8 mouse cellular contexts compared by ENCODE assay signal in the genomic region with DNA sequence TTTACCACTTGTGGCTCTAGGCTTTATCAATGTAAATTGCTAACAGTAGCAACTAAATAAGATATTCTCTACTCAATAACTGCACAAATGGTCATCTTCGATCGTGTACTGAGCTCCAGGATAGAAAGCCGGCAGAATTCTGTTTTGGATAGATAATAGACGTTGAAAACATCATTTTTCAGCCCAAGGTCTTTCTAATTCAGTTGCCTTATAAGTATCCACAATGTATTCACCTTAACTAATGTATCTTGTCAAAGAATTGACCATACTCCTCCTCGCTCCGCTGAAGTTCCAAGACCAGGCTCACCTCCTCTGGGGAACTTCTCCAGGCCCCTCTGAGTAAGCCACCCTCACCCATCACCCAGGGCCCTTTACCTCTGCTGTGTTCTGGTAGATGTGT. TPM values are rescaled to one million over a fixed set of nuclear protein-coding genes. Genes with fewer than 3 reads are reported as not detected.
A peak's percentile ranks its signal among the peaks of the same experiment; 100 is the strongest.
DNase-seq lines count a peak whose midpoint lies in the region; ATAC-seq and TF ChIP-seq lines count a peak whose summit lies in the region.

No protein-coding gene starts in this region.

- peak overlapping the region; percentile 78 for H3K4me2 ChIP-seq in forebrain, embryonic 15.5 days (replicated peaks)
- peak overlapping the region; percentile 71 for H3K4me2 ChIP-seq in liver, embryonic 14.5 days (ENCODE audit: low read depth)

- intact Hi-C loops in heart, adult 2 months (cut with DNase I), result loop anchor here (5.0 kb wide), 1 partner anchor 88 kb away; the partner anchor contains the start of gene Mapk1
- intact Hi-C loops in heart, postnatal 14 days (cut with DNase I), result no loop called here

- TF ChIP-seq EP300 in heart, adult 2 months (IDR thresholded peaks at IDR 0.05; ENCODE audit: insufficient read depth, low read depth, low read length), result no peak
- no peak for TF ChIP-seq EP300 in liver, embryonic 14.5 days (IDR thresholded peaks at IDR 0.05; ENCODE audit: low read depth)

- DNase-seq in heart, adult 2 months, result no peak
- no peak for DNase-seq in heart, postnatal 14 days
- DNase-seq in A20 (ENCODE audit: low read depth, low spot score), result peak; percentile 26
- no peak for DNase-seq in liver, embryonic 14.5 days (ENCODE audit: low read depth in 3 of 3, low spot score in 3 of 3)
- DNase-seq in adrenal gland, adult 8-10 months, result no peak
- DNase-seq in cerebellum, adult 11 months, result no peak
- DNase-seq in kidney, adult 18-20 months, result no peak

- no peaks in the 10 kb centered on the region for H3K9me3 ChIP-seq in forebrain, embryonic 15.5 days
- H3K9me3 ChIP-seq in liver, embryonic 14.5 days (ENCODE audit: control insufficient read depth, low read length), result no peaks in the 10 kb centered on the region

- H3K4me3 ChIP-seq in heart, adult 2 months, result peak overlapping the region; percentile 80; the same call in 1 of the 2 replicates
- H3K4me3 ChIP-seq in forebrain, embryonic 15.5 days, result peak overlapping the region; percentile 78
- H3K4me3 ChIP-seq in liver, embryonic 14.5 days (ENCODE audit: insufficient read depth in 1 of 2, low read depth in 2 of 2, low read length in 2 of 2), result peak overlapping the region in 1 of 2 experiments; percentile 54; a peak in 2 of 4 replicates

- H3K27me3 ChIP-seq in heart, adult 2 months (ENCODE audit: control insufficient read depth, insufficient read depth, low read length), result no peaks in the 10 kb centered on the region
- H3K27me3 ChIP-seq in forebrain, embryonic 15.5 days, result no peaks in the 10 kb centered on the region
- H3K27me3 ChIP-seq in liver, embryonic 14.5 days (ENCODE audit: control insufficient read depth, insufficient read depth, low read length), result no peaks in the 10 kb centered on the region; the same call in none of the 2 replicates

- H3K4me1 ChIP-seq in heart, adult 2 months (ENCODE audit: control insufficient read depth, insufficient read depth, low read length), result peaks cover 1% of the 10 kb centered on the region; the same call in 1 of the 2 replicates
- H3K4me1 ChIP-seq in forebrain, embryonic 15.5 days, result peaks cover 46% of the 10 kb centered on the region
- no peaks in the 10 kb centered on the region for H3K4me1 ChIP-seq in liver, embryonic 14.5 days (replicated peaks; ENCODE audit: control insufficient read depth in 2 of 2, insufficient read depth in 2 of 2, low read length in 1 of 2)

- no peak for TF ChIP-seq POLR2A in heart, adult 2 months (IDR thresholded peaks at IDR 0.05; ENCODE audit: insufficient read depth, low read depth, low read length)

- H3K36me3 ChIP-seq in heart, adult 2 months (ENCODE audit: control insufficient read depth, insufficient read depth, low read length), result no peaks in the 10 kb centered on the region
- H3K36me3 ChIP-seq in forebrain, embryonic 15.5 days, result peaks cover 15% of the 10 kb centered on the region
- H3K36me3 ChIP-seq in liver, embryonic 14.5 days (replicated peaks; ENCODE audit: control insufficient read depth, insufficient read depth, low read depth), result no peaks in the 10 kb centered on the region

- WGBS in heart, adult 2 months, result 48% methylated on average over 6 of the region's 6 CpGs
- 45% methylated on average over 6 of the region's 6 CpGs for WGBS in forebrain, embryonic 15.5 days
- 38% methylated on average over 6 of the region's 6 CpGs for WGBS in liver, embryonic 14.5 days (ENCODE audit: insufficient replicate concordance)

- no peak overlapping the region for H3K9ac ChIP-seq in heart, adult 2 months (ENCODE audit: low read depth, low read length)
- H3K9ac ChIP-seq in forebrain, embryonic 15.5 days (replicated peaks), result peak overlapping the region; percentile 87
- no peak overlapping the region for H3K9ac ChIP-seq in liver, embryonic 14.5 days (replicated peaks)

- H3K79me2 ChIP-seq in heart, adult 2 months (replicated peaks; ENCODE audit: control insufficient read depth, insufficient read depth, low read length), result no peaks in the 10 kb centered on the region

- ATAC-seq in forebrain, embryonic 15.5 days (replicated peaks), result no peak
- no peak for ATAC-seq in liver, embryonic 14.5 days (ENCODE audit: insufficient read depth)

- no peak overlapping the region for H3K27ac ChIP-seq in heart, adult 2 months
- peak overlapping the region; percentile 24; the same call in 1 of the 2 replicates for H3K27ac ChIP-seq in forebrain, embryonic 15.5 days (replicated peaks)
- no peak overlapping the region for H3K27ac ChIP-seq in liver, embryonic 14.5 days

- no peak for TF ChIP-seq CTCF in heart, adult 2 months (IDR thresholded peaks at IDR 0.05)
- no peak for TF ChIP-seq CTCF in liver, embryonic 14.5 days (IDR thresholded peaks at IDR 0.05; ENCODE audit: low read depth)

RNA-seq across cellular contexts. Expression of gene Ypel1, which starts 1.2 kb away (rescaled TPM):
- 1 to 10 TPM in 1 of 2 experiments, under 1 TPM in 1; 0.99 to 1.2 TPM for total RNA-seq in heart, adult 2 months (2021)
- polyA plus RNA-seq in heart, adult 2 months (2012; rRNA removed), result 0.53 and 1.3 TPM in 2 replicates
- 1 to 10 TPM; 2.9 to 3.3 TPM for total RNA-seq in heart, postnatal 14 days (2021)
- polyA plus RNA-seq in forebrain, embryonic 15.5 days (2015; fragmentation: Nextera tagmentation; extraction: Ambion mirVana), result 181 and 183 TPM in 2 replicates
- 0.20 and 0.51 TPM in 2 replicates for polyA plus RNA-seq in liver, embryonic 14.5 days (2012; rRNA removed)
- polyA plus RNA-seq in liver, embryonic 14.5 days (2014; fragmentation: Nextera tagmentation; extraction: Ambion mirVana), result 0.43 and 0.94 TPM in 2 replicates
- 10 to 100 TPM in 2 of 4 experiments, 1 to 10 TPM in 2; 7.4 to 12.2 (median 10.2) TPM for total RNA-seq in adrenal gland, adult 8-10 months (2022)

RNA-seq across cellular contexts. Expression of gene Ppil2, which starts 40.3 kb away (rescaled TPM):
- total RNA-seq in heart, adult 2 months (2021), result 10 to 100 TPM; 33.1 to 39.1 TPM
- polyA plus RNA-seq in heart, adult 2 months (2012; rRNA removed), result 49.3 and 77.6 TPM in 2 replicates
- total RNA-seq in heart, postnatal 14 days (2021), result 10 to 100 TPM; 42.4 to 43.1 TPM
- polyA plus RNA-seq in forebrain, embryonic 15.5 days (2015; fragmentation: Nextera tagmentation; extraction: Ambion mirVana), result 161 and 162 TPM in 2 replicates
- 29.1 and 33.4 TPM in 2 replicates for polyA plus RNA-seq in liver, embryonic 14.5 days (2012; rRNA removed)
- 46.1 and 50.5 TPM in 2 replicates for polyA plus RNA-seq in liver, embryonic 14.5 days (2014; fragmentation: Nextera tagmentation; extraction: Ambion mirVana)
- 100 to 1,000 TPM in 3 of 4 experiments, 10 to 100 TPM in 1; 99.4 to 120 (median 106) TPM for total RNA-seq in adrenal gland, adult 8-10 months (2022)

RNA-seq across cellular contexts. Expression of gene 2610318N02Rik, which starts 54.3 kb away (rescaled TPM):
- not detected for total RNA-seq in heart, adult 2 months (2021)
- 1.1 and 1.3 TPM in 2 replicates for polyA plus RNA-seq in heart, adult 2 months (2012; rRNA removed)
- 1 to 10 TPM in 1 of 2 experiments, not detected in 1; 2.4 TPM for total RNA-seq in heart, postnatal 14 days (2021)
- 27.1 and 30.1 TPM in 2 replicates for polyA plus RNA-seq in forebrain, embryonic 15.5 days (2015; fragmentation: Nextera tagmentation; extraction: Ambion mirVana)
- polyA plus RNA-seq in liver, embryonic 14.5 days (2012; rRNA removed), result 18.8 and 21.5 TPM in 2 replicates
- 15.2 and 16.7 TPM in 2 replicates for polyA plus RNA-seq in liver, embryonic 14.5 days (2014; fragmentation: Nextera tagmentation; extraction: Ambion mirVana)
- 1 to 10 TPM in 2 of 4 experiments, under 1 TPM in 2; 0.62 to 1.5 (median 1.1) TPM for total RNA-seq in adrenal gland, adult 8-10 months (2022)
